Mouse (Mus musculus) olfactory bulb, adult 2 months (tissue): ENCODE measurements around the gene Trp53rkb. TPM values are rescaled to one million over a fixed set of nuclear protein-coding genes. Genes with fewer than 3 reads are reported as not detected.
"Not testable (repeated sequence)": the region's sequence is repeated elsewhere in the genome, so short reads cannot be mapped to it uniquely, and the experiment has no call there.

Source experiments
- H3K27ac ChIP-seq: fragments of 200-500 bp; 2 replicates; pipeline ENCODE4 v1.5.1; 2012; ENCODE audit warnings: low read depth, low read length; ENCODE audit not compliant: insufficient read depth
- H3K4me1 ChIP-seq: fragments of 200-500 bp; 2 replicates; pipeline ENCODE4 v1.6.1; 2012; ENCODE audit warnings: low read length; ENCODE audit not compliant: control insufficient read depth, insufficient read depth
- H3K4me3 ChIP-seq: fragments of 200-500 bp; 2 replicates; pipeline ENCODE4 v1.5.1; 2012; ENCODE audit warnings: mild to moderate bottlenecking, low read depth, low read length, moderate library complexity; ENCODE audit not compliant: insufficient read depth
- CTCF ChIP-seq: fragments of 200-500 bp; IDR thresholded peaks from 2 replicates; pipeline ENCODE4 v1.5.1; 2012; ENCODE audit warnings: low read depth, mild to moderate bottlenecking, low read length, moderate library complexity; ENCODE audit not compliant: insufficient read depth
- POLR2A ChIP-seq: fragments of 200-500 bp; IDR thresholded peaks from 2 replicates; pipeline ENCODE4 v1.6.1; 2012; ENCODE audit warnings: mild to moderate bottlenecking, low read depth, low read length, moderate library complexity; ENCODE audit not compliant: insufficient read depth
- WGBS: fragments of 180-500 bp; shearing (Covaris S2); methylation state at CpG from one replicate; pipeline ENCODE4 v1.1.7; 2018; 5-methylcytosine and 5-hydroxymethylcytosine counted together
- polyA plus RNA-seq: library from polyadenylated mRNA; stranded (reverse); fragments of >200 nt; gene quantifications from 2 replicates; pipeline ENCODE4 v1.2.4, GENCODE M21; 2012; ENCODE audit warnings: low replicate concordance; ENCODE audit not compliant: missing spikeins, insufficient read depth, insufficient read length

Trp53rkb gene
- polyA plus RNA-seq, 1 experiment = not detected

DNA sequence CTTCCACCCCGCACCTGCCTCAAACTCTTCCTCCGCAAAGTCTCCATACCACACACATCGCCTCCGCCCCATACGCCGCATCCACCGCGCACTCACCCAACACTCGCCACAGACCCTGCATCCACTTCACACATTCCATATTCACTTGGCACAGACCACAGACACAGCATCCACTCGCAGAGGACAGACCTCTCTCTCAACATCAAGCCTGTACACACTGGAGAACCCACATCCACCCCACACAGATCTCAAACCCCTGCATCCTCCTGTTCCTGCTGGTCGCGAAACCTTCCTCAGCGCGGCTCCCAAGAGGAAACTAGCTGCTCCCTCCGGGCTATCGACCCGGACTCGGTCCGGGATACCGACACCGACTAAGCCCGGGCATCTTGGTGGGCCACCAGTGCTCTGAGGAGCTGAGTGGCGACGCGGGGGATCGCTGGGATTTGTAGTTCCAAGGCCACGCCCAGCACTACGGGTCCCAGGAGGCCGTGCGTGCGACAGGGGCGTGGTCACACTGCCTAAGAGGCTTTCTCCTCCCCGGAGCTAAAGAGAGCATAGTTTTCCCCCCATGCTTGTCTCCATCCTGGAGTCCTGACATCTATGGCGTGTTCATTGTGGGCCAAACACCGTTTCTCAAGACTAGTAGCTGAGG is 5.9 kb upstream of the Trp53rkb start:
- 1% methylated on average over 35 of the region's 35 CpGs for WGBS
- H3K4me3 ChIP-seq = peak overlapping the region; percentile 60
- H3K4me1 ChIP-seq = peaks cover 4% of the 10 kb centered on the region; the same call in 1 of the 2 replicates
- H3K27ac ChIP-seq = no peak overlapping the region
- TF ChIP-seq POLR2A = peak; percentile 71
- no peak for TF ChIP-seq CTCF

DNA sequence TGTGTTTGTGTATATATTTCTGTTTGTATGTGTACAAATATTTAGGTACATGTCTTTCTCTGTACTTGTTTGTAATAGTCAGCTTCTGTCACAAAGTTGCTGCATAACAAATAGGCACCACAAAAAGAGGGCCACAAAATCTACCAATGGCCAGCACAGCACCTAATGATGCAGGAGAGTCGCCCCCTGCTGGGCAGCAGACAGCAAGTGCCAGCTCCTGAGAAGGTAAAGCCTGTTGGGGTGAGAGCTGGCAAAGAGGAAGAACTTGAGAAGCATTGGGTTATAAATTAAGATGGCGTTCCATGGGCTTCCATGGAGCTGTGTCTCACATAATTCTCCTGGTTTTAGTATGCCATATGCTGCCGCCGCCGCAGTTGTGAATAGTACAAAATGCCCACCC is 593 bp upstream of the Trp53rkb start:
- 34% methylated on average over 5 of the region's 5 CpGs for WGBS
- Histone ChIP-seq H3K4me3 (no peak overlapping the region), H3K4me1 (peaks cover 8% of the 10 kb centered on the region), H3K27ac (no peak overlapping the region)
- TF ChIP-seq POLR2A (no peak), CTCF (no peak)

DNA sequence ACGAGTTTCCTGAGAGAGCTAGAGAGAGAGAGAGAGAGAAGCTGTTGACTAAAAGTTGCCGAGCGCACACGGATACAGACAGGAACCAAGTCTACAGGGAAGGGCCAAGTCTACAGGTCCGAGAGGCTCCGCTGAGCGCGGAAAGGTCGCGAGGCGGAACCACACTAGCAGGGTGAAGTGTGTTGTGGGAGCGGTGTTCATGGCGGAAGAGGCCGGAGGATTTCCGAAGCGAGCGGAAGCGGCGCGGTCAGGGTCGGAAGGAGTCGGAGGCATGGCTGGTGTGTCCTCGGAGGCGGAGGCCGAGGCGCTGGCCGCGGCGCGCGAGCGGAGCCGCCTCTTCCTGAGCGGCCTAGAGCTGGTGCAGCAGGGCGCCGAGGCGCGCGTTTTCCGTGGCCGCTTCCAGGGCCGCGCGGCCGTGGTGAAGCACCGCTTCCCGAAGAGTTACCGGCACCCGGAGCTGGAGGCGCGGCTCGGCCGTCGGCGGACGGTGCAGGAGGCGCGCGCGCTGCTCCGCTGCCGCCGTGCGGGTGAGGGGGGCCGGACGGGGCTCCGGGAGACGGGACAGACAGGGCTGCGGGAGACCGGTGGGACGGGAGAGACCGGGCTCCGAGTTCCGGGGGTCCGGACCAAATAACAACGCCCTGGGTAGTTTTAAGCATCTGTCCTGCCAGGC is 1.3 kb downstream of the Trp53rkb start:
- peak overlapping the region; percentile 73 for H3K4me3 ChIP-seq
- not testable (repeated sequence) for H3K4me1 ChIP-seq
- peak overlapping the region; percentile 94 for H3K27ac ChIP-seq
- under 1% methylated on average over 76 of the region's 76 CpGs for WGBS
- peak; percentile 51; the same call in 1 of the 2 replicates for TF ChIP-seq POLR2A

DNA sequence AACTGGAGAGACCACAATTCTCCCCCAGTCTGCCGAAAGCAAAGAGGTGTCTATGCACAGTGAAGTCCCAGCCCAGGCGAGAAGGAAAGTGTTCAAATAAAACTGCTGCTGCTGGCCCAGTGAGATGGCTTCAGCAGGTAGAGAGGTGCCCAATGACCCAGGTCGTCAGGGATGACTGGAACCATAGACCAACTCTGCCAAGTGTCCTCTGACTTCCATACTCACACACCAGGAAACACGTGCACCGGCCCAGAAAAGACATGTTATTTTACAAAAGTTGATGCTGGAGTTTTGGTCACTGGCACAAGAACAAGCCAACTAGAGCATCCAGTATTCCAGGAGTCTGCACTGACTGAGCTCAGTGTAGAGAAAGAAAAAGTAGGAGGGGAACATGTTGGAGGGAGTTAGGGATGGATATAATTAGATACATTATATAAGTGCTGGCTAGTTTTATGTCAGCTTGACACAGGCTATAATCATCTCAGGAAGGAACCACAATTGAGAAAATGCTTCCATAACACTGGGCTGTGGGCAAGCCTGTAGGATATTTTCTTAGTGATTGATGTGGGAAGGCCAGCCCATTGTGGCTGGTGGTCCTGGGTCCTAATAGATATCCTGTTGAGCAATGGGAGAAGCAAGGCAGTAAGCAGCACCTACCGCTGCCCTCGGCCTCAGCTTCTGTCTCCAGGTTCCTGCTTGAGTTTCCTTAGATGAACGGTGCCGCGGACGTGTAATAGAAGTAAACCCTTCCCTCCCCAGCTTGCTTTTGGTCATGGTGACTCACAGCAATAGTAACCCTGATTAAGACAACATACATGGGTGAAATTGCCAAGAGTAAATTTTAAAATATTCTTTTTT is 7.5 kb downstream of the Trp53rkb start:
- WGBS = 49% methylated on average over 11 of the region's 11 CpGs

DNA sequence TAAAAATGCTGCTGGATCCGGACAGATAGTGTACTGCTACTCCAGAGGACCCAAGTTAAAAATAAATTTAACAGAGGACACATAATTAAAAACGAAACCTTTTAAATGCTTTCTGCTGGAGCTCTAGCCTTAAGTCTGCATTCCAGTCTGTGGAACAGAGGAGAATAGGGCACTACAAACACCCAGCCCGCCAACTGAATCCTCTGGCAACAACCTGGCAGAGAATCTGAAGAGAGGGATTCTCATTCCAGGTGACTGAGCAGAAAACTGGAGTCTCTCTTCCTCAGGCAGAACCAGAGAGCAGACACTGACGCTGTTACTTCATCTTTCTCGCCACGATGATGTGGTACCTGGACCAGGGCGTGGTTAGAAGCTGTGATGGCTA is 8.1 kb downstream of the Trp53rkb start:
- Histone ChIP-seq H3K4me1 (peaks cover 5% of the 10 kb centered on the region), H3K27ac (no peak overlapping the region), H3K4me3 (no peak overlapping the region)
- 70% methylated on average over 7 of the region's 7 CpGs for WGBS
- no peak for TF ChIP-seq POLR2A
- no peak for TF ChIP-seq CTCF

More for the DNA sequence above, 7.5 kb downstream of the Trp53rkb start:
- Histone ChIP-seq H3K27ac (peak overlapping the region; percentile 31; the same call in 1 of the 2 replicates), H3K4me1 (peaks cover 5% of the 10 kb centered on the region), H3K4me3 (no peak overlapping the region)
- TF ChIP-seq POLR2A (no peak), CTCF (no peak)

DNA sequence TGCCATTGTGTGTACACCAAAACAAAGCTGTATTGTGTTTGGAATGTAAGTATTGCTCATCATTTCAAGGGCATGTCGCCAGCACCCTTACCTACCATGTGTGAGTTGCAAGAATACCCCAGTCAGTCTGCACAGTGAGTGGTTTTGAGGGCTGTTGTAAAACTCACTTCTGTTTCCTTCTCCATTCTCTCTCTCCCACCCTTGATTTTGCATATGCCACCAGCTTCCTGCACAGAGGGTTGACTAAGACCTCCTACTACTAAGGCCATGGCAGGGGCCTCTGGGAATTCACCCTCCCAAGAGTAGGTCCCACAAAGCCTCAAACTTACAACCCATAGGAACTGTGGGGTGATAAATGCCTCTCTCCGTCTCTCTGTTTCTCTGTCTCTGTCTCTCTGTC is 9.1 kb downstream of the Trp53rkb start:
- 85% methylated on average over 2 of the region's 2 CpGs for WGBS
- Histone ChIP-seq H3K27ac (no peak overlapping the region), H3K4me3 (no peak overlapping the region), H3K4me1 (peaks cover 5% of the 10 kb centered on the region)
- TF ChIP-seq CTCF (no peak), POLR2A (no peak)

DNA sequence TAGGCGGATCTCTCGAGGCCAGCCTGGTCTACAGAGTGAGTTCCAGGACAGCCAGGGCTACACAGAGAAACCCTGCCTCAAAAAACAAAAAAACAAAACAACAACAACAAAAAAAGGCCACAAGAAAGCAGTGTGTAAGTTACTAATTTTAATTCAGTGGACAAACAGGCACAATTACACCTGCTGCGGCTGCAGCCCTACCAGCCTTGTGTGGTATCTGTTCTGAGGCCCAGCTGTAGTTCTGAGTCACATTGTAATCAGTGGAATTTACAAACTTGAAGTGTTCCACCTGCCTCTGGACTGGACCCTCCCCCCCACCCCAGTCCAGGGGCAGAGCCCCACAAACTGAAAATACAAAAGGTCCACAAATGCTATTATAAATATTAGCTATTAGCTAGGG is 11.0 kb downstream of the Trp53rkb start:
- Histone ChIP-seq H3K27ac (no peak overlapping the region), H3K4me1 (peaks cover 5% of the 10 kb centered on the region), H3K4me3 (no peak overlapping the region)
- TF ChIP-seq POLR2A = no peak
- TF ChIP-seq CTCF = no peak
- WGBS = 89% methylated on average over 3 of the region's 3 CpGs

DNA sequence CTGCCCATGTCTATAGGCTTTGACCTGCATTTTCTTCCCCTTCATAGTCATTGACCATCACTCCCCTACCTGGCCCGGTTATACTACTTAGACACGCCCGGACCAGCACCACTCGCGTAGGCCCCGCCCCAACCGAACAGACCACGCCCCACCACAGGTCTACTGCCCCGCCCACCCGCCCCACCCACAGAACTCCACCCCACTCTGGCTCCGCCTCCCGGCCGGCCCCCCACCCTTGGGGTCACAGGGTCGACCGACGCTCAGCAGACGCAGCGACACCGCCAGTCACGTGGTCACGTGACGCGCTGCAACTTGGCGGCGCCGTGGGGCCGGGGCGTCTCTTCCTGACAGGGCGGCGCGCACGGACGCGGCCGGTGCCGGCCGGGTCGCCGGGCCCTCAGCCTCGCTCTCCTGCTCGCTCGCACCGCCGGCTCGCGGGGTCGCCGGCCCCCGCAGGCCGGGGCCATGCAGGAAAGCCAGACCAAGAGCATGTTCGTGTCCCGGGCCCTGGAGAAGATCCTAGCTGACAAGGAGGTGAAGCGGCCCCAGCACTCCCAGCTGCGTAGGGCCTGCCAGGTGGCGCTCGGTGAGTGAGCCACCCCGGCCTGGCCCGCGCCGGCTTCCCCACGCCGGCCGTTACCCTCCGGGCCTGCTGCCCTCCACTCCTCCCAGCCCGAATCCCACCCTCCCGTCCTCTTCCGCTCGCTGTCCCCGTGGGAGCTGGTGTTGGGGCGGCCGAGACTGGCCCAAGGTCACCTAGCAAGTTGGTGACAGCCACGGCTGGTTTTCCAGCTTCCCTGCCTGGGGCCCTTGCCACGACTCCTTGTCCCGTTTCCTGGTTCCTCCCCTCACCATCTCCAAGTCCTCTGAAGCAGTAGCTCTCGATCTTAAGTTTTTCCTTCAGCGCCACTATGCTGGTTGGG is 13.2 kb downstream of the Trp53rkb start, which contains the start of gene Arfgef2:
TSS of gene Arfgef2 (plus strand) at position 339 of the 923 bp plus-strand sequence.
- H3K4me1 ChIP-seq = peaks cover 2% of the 10 kb centered on the region; the same call in 1 of the 2 replicates
- WGBS = under 1% methylated on average over 75 of the region's 76 CpGs
- H3K27ac ChIP-seq = peak within 1 kb of the TSS; percentile 55
- H3K4me3 ChIP-seq = peak within 1 kb of the TSS; percentile 92
- no peak for TF ChIP-seq CTCF
- TF ChIP-seq POLR2A = peak; percentile 86
